Mouse (Mus musculus) Patski (cell line): Measurements from ENCODE around the gene Gm19668. TPM values are rescaled to one million over a fixed set of nuclear protein-coding genes. Genes with fewer than 3 reads are reported as not detected.
"Not testable (repeated sequence)": the region's sequence is repeated elsewhere in the genome, so short reads cannot be mapped to it uniquely, and the experiment has no call there.

Experiments used
- ATAC-seq: fragments of 100-300 bp; one replicate; pipeline ENCODE4 v1.8.0; 2021
- CTCF ChIA-PET: fragments of 350-600 bp; sonication (Branson Sonifier 250); formaldehyde crosslinking; loops from one replicate; lab custom pipeline; 2022; ENCODE audit warnings: inconsistent platforms; lab: Charles Lee
- POLR2A ChIA-PET: fragments of 350-600 bp; sonication (Branson Sonifier 250); formaldehyde crosslinking; loops from one replicate; lab custom pipeline; 2022; ENCODE audit warnings: antibody characterized with exemption, inconsistent platforms; lab: Charles Lee
- DNase-seq: peaks from one replicate; pipeline ENCODE4 v3.0.0-alpha.2; 2011; ENCODE audit warnings: low read depth, low spot score
- H3K27me3 ChIP-seq: fragments of 371-371 bp; one replicate; pipeline ENCODE4 v1.5.1; 2021
- CTCF ChIP-seq: fragments of 100-300 bp; IDR thresholded peaks from one replicate; pipeline ENCODE4 v1.5.1; 2021
- in situ Hi-C: fragments of 300-500 bp; cut with MboI; formaldehyde crosslinking; loops from 3 replicates; pipeline ENCODE4 v1.11.1; 2018; ENCODE audit warnings: low pct_unique_long_range_greater_than_20kb, mixed read lengths
- polyA plus RNA-seq: library from polyadenylated mRNA; unstranded; gene quantifications from one replicate; pipeline ENCODE4 v1.2.3, GENCODE M21; 2021

Gene Gm19668
- polyA plus RNA-seq, 1 experiment from 2014 or later, result not detected

DNA sequence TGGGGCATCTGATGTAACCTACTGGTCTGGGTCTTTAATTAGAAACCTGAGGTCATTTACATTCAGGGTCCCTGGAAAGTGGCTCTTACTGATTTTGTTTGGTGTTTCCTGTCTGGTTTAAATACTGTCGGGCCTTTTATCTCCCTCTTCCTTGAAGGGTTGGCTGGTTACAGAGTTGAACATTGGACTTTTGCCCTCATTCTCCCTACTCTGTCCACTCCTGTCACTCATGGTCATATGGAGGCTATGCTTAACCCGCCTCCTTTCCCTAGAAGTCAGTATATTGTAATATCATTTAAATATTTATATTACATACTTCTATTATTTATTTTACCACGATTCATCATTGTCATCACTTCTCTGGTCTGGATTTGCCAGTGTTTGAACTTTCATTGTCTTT, 5.2 kb upstream of the Gm19668 start:
- ChIA-PET POLR2A (no interaction called here), CTCF (no interaction called here)
- TF ChIP-seq CTCF, result no peak
- in situ Hi-C loops, result no loop called here
- no peak for ATAC-seq
- H3K27me3 ChIP-seq, result peaks cover 18% of the 10 kb centered on the region
- no peak for DNase-seq

DNA sequence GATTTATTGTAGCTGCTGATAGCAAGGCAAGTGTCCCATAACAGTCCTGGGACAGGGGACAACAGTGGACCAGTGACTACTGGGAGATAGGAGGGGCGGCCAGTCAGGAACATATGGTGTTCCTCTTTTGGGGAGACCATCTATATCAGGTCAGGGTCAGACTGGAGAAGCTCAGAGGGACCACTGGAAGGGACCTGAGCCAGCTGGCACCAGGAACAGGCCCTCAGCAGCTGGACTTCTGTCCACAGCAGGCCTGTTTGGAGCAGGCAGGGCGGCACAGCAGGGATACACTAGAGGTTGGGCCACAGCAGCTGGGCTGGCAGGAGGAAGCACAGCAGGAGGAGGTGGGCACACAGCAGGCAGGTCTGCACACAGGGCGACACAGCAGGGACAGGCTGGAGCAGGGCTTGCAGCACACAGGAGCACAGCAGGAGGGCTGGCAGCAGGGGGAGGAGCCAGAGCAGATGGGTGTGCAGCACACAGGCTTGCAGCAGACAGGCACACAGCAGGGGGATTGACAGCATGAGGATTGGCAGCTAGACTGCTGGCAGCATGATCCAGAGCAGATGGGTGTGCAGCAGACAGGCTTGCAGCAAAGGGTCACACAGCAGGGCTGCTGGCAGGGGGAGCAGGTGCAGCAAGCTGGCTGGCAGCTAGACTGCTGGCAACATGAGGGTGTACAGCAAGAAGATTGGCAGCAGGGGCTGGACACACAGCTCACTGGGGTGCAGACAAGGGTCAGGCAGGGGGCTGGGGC, 591 bp downstream of the Gm19668 start:
- ATAC-seq, POLR2A ChIA-PET, in situ Hi-C loops, DNase-seq, CTCF ChIA-PET: not testable (repeated sequence)
- H3K27me3 ChIP-seq, result peaks cover 25% of the 10 kb centered on the region

DNA sequence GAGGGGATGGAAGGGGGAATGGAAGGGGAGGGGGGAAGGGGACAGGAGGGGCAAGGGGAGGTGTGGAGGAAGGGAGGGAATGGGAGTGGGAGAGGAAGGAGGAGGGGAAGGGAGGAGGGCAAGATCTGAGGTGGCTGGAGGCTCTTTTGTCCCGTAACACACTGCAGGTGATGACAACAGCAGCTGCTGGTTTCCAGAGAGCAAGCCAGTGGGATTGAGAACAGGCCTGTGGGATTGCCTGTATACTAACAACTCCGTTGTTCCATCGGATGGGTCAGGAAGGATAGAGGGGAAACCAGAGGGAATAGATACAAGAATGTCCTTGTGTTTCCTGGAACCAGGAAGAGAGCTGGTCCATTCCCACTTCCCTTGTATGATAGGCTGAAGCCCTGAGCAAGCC, 1.3 kb downstream of the Gm19668 start:
- TF ChIP-seq CTCF, result no peak
- DNase-seq, result no peak
- ChIA-PET POLR2A (no interaction called here), CTCF (no interaction called here)
- in situ Hi-C loops, result no loop called here
- no peak for ATAC-seq
- H3K27me3 ChIP-seq, result peaks cover 25% of the 10 kb centered on the region

DNA sequence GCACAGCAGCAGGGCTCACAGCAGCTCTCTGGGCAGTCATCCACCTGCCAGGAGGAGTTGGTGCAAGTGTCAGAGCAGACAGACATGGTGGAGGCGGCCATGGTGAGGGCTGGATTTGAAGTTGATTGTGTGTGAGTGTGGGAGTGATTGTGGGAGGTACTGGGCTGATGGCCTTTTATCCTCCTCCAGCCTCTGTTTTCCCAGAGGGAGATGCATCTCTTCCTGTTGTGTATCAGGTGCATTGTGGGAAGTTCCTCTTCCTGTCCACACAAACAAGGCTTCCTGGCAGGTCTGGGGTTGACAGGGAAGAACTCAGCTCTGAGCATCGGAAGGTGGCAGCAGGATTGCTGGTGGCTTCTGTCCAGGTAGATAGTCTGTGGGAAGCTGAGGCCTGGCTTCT, 4.0 kb downstream of the Gm19668 start, which contains the start of gene Gm9639:
TSS of gene Gm9639 (minus strand) at position 101 of the 400 bp plus-strand sequence.
- POLR2A ChIA-PET, result no interaction called here
- H3K27me3 ChIP-seq, result peaks cover 12% of the 10 kb centered on the region
- TF ChIP-seq CTCF, result no peak
- DNase-seq (no peak), ATAC-seq (no peak)
- in situ Hi-C loops, result no loop called here
- CTCF ChIA-PET, result no interaction called here

DNA sequence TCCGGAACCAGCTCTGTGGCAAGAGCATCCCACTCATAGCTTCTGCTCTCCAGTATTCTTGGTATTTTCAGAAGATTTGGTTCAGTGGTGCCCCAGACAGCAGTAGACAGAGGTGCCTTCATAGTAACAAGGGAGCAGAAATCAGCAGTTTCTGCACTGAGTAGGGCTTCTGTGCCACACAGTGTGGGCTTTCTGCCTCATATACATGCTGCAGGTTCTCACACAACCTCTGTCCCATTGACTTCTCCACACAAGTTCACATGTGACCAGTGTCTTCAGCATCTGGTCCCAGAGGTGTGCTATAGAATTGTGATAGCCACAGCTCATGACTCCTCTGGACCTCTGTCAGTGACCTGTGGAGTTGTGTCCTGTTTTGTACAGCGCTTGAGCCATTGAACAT, 10.3 kb downstream of the Gm19668 start:
- ChIA-PET POLR2A (no interaction called here), CTCF (no interaction called here)
- DNase-seq, result no peak
- H3K27me3 ChIP-seq, result no peaks in the 10 kb centered on the region
- in situ Hi-C loops, result no loop called here
- no peak for TF ChIP-seq CTCF
- no peak for ATAC-seq

DNA sequence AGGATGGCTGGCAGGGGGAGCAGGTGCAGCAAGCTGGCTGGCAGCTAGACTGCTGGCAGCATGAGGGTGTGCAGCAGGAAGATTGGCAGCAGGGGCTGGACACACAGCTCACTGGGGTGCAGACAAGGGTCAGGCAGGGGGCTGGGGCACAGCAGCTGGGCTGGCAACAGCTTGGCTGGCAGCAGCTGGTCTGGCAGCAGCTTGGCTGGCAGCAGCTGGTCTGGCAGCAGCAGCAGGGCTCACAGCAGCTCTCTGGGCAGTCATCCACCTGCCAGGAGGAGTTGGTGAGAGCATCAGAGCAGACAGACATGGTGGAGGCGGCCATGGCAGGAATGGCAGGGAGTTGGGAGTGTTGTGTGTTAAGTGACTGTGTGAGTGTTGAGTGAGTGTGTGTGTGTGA, 11.1 kb downstream of the Gm19668 start, which contains the start of gene Gm7137:
TSS of gene Gm7137 (minus strand) at position 325 of the 400 bp plus-strand sequence.
- ATAC-seq, CTCF ChIA-PET, in situ Hi-C loops, DNase-seq, POLR2A ChIA-PET, H3K27me3 ChIP-seq: not testable (repeated sequence)

DNA sequence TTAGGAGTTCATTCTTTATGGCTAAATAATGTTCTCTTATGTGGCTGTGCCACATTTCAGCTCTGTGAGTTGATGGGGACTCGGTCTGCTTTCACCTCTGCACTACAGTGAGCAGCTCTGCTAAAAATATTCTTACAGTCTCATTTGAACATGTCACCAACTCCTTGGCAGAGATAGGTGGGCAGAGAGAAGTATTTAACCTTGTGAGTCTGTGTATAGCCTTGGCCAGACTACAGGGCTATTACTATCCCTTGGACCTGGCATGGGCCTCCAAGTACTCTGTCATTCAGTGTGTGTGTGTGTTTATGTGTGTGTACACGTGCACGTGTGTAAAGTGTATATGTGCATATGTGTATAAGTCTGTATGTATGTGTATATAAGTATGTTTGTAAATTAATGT, 15.5 kb downstream of the Gm19668 start:
- H3K27me3 ChIP-seq, DNase-seq, POLR2A ChIA-PET, ATAC-seq, in situ Hi-C loops, CTCF ChIA-PET: not testable (repeated sequence)

DNA sequence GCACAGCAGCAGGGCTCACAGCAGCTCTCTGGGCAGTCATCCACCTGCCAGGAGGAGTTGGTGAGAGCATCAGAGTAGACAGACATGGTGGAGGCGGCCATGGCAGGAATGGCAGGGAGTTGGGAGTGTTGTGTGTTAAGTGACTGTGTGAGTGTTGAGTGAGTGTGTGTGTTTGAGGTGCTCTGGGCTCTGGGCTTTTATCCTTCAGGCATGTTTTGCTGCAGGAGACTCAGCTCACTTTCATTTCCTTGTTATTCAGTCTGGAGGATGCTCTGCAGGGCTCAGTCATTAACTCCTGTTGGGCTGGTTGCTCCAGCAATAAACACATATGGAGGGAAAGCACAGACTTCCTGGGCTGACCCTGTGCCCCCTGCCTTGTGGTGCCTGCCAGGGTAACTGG, 16.5 kb downstream of the Gm19668 start, which contains the start of gene Gm3250:
TSS of gene Gm3250 (minus strand) at position 101 of the 400 bp plus-strand sequence.
- H3K27me3 ChIP-seq, POLR2A ChIA-PET, CTCF ChIA-PET, ATAC-seq, DNase-seq, in situ Hi-C loops: not testable (repeated sequence)

DNA sequence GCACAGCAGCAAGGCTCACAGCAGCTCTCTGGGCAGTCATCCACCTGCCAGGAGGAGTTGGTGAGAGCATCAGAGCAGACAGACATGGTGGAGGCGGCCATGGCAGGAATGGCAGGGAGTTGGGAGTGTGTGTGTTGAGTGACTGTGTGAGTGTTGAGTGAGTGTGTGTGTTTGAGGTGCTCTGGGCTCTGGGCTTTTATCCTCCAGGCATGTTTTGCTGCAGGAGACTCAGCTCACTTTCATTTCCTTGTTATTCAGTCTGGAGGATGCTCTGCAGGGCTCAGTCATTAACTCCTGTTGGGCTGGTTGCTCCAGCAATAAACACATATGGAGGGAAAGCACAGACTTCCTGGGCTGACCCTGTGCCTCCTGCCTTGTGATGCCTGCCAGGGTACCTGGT, 22.1 kb downstream of the Gm19668 start, which contains the start of gene Gm7138:
TSS of gene Gm7138 (minus strand) at position 101 of the 400 bp plus-strand sequence.
- H3K27me3 ChIP-seq, in situ Hi-C loops, DNase-seq, CTCF ChIA-PET, POLR2A ChIA-PET, ATAC-seq: not testable (repeated sequence)

DNA sequence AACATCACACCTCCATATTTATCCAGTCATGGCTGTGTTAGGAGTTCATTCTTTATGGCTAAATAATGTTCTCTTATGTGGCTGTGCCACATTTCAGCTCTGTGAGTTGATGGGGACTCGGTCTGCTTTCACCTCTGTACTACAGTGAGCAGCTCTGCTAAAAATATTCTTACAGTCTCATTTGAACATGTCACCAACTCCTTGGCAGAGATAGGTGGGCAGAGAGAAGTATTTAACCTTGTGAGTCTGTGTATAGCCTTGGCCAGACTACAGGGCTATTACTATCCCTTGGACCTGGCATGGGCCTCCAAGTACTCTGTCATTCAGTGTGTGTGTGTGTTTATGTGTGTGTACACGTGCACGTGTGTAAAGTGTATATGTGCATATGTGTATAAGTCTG, 26.8 kb downstream of the Gm19668 start:
- H3K27me3 ChIP-seq, ATAC-seq, POLR2A ChIA-PET, CTCF ChIA-PET, DNase-seq, in situ Hi-C loops: not testable (repeated sequence)

DNA sequence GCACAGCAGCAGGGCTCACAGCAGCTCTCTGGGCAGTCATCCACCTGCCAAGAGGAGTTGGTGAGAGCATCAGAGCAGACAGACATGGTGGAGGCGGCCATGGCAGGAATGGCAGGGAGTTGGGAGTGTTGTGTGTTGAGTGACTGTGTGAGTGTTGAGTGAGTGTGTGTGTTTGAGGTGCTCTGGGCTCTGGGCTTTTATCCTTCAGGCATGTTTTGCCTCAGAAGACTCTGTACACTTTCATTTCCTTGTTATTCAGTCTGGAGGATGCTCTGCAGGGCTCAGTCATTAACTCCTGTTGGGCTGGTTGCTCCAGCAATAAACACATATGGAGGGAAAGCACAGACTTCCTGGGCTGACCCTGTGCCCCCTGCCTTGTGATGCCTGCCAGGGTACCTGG, 27.7 kb downstream of the Gm19668 start, which contains the start of gene Gm3238:
TSS of gene Gm3238 (minus strand) at position 101 of the 400 bp plus-strand sequence.
- ATAC-seq, POLR2A ChIA-PET, DNase-seq, H3K27me3 ChIP-seq, in situ Hi-C loops, CTCF ChIA-PET: not testable (repeated sequence)
